Mouse (Mus musculus): ENCODE results near the gene Sowahd.

Gene Sowahd

DNA sequence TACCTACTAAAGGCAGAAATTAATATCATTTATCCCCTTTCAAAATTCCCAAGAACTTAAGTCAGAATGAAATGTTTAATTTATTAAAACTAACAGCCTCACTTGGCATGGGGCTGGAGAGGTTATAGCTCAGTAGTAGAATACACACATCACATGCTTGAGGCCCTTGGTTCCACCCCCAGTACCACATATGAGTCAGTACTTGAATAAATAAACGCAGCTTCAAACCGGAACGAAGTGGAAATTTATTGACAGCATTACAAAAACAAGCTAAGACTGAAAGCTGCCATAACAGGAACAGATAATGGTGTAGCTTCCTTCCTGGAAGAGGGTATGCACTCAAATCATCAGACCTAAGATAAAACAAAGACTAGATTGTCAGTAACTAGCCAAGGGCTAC lies 42.8 kb downstream of the Sowahd start:
- DNase-seq (ENCODE audit: low read depth, low spot score), result no peak

DNA sequence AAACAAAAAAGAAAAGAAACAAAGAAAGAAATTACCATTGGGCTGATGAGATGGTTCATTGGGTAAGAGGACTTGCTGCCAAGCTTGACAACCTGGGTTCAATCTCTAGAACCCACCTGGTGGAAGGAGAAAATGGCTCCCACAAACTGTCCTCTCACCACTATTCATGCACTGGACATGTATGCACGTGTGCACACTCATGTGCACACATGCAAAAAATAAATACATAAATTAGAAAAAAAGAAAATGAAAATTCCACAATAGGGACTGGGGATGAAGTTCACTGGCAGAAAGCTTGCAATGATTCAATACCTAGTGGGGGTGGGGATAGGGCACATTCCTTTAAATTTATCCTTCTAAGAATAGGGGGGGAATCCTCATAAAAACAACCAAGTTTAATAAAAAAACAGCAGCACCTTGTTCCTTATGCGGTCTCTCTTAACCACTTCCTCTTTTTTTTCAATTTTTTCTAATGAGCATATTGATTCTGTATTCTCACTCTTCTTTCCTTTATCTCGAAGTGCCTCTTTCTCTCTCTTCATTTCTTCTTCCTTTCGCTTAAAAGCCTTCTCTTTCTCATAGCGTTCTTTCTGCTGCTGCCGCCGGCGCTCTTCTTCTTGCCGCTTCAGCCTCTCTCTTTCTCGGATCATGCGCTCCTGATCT lies 46.6 kb downstream of the Sowahd start:
- no peak for DNase-seq (ENCODE audit: low read depth, low spot score)

DNA sequence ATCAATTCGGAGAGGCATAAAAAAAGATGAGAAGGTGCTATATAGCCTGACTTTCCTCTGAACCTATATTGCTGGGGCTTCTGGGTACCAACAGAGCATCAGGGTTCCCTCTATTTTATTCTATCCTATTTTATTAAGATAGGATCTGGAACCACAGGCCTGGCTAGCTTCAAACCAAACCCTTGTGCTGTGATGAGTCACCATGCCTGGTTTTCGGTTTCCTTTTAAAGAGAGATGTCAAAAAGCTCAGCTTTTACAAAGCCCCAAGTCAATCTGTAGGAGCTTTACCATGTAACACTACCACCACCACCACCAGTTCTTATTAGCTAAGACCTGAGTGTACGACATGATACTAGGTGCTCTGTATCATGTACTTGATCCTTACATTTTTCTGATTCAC lies 50.0 kb downstream of the Sowahd start:
- DNase-seq (ENCODE audit: low read depth, low spot score), result no peak

Measured in telencephalon, adult 2 months (tissue).